Mouse (Mus musculus) liver, embryonic 16.5 days (tissue): ENCODE data around the gene Ctnna2. TPM values are rescaled to one million over a fixed set of nuclear protein-coding genes. Genes with fewer than 3 reads are reported as not detected.

ENCODE experiments used
- ATAC-seq: fragments of 200-750 bp; cut with Nextera tagmentation; 2 replicates; pipeline ENCODE4 v1.8.0; 2017; ENCODE audit warnings: low read depth, mild to moderate bottlenecking, moderate number of reproducible peaks, moderate library complexity
- H3K27ac ChIP-seq: fragments of 300-500 bp; sonication (generic); 2 replicates; pipeline ENCODE4 v1.5.1; 2014; ENCODE audit warnings: mild to moderate bottlenecking, low read length
- H3K27me3 ChIP-seq: fragments of 300-500 bp; sonication (generic); 2 replicates; pipeline ENCODE4 v1.6.1; 2014; ENCODE audit warnings: low read depth, low read length, mixed read lengths; ENCODE audit not compliant: control insufficient read depth, insufficient read depth
- H3K36me3 ChIP-seq: fragments of 300-500 bp; sonication (generic); 2 replicates; pipeline ENCODE4 v1.6.1; 2014; ENCODE audit warnings: mild to moderate bottlenecking; ENCODE audit not compliant: control insufficient read depth, insufficient read depth
- H3K4me1 ChIP-seq: fragments of 300-500 bp; sonication (generic); 2 replicates; pipeline ENCODE4 v1.6.1; 2014; ENCODE audit warnings: low read depth, low read length, mixed read lengths; ENCODE audit not compliant: control insufficient read depth
- H3K4me2 ChIP-seq: fragments of 300-500 bp; sonication (generic); 2 replicates; pipeline ENCODE4 v1.6.1; 2014; ENCODE audit warnings: low read depth, low read length, mixed read lengths
- H3K4me3 ChIP-seq: fragments of 300-500 bp; sonication (generic); 2 replicates; pipeline ENCODE4 v1.5.1; 2014; ENCODE audit warnings: low read depth, mild to moderate bottlenecking, low read length
- H3K9ac ChIP-seq: fragments of 300-500 bp; sonication (generic); 2 replicates; pipeline ENCODE4 v1.6.1; 2014; ENCODE audit warnings: low read depth, low read length
- H3K9me3 ChIP-seq: fragments of 300-500 bp; sonication (generic); replicated peaks from 2 replicates; pipeline ENCODE4 v1.6.1; 2016; ENCODE audit warnings: low read length; ENCODE audit not compliant: control insufficient read depth
- WGBS: fragments of 180-500 bp; shearing (Covaris S2); extraction: QIAGEN DNeasy Blood & Tissue Kit; methylation state at CpG from one replicate; pipeline ENCODE4 v1.1.7; 2014; ENCODE audit not compliant: insufficient replicate concordance; 5-methylcytosine and 5-hydroxymethylcytosine counted together
- polyA plus RNA-seq: library from polyadenylated mRNA; unstranded; fragments of >200 nt; fragmentation: Nextera tagmentation; extraction: Ambion mirVana; gene quantifications from 2 replicates; pipeline ENCODE4 v1.2.1, GENCODE M21; 2015

The Ctnna2 gene
- polyA plus RNA-seq, 1 experiment from 2014 or later, result 0.12 TPM

GRCm38 (mm10) chr6:77650127-77650526 is 329.4 kb downstream of the Ctnna2 start:
- WGBS, result 10% methylated on average over 6 of the region's 6 CpGs
- H3K4me2 ChIP-seq, result no peak overlapping the region
- no peak overlapping the region for H3K4me3 ChIP-seq
- no peaks in the 10 kb centered on the region for H3K36me3 ChIP-seq
- no peaks in the 10 kb centered on the region for H3K9me3 ChIP-seq
- H3K27me3 ChIP-seq, result no peaks in the 10 kb centered on the region
- no peak for ATAC-seq
- no peak overlapping the region for H3K27ac ChIP-seq
- no peak overlapping the region for H3K9ac ChIP-seq
- H3K4me1 ChIP-seq, result no peaks in the 10 kb centered on the region

- no peak for ATAC-seq
These were observed 334.9 kb downstream of the Ctnna2 start for GRCm38 (mm10) chr6:77644591-77644990.

GRCm38 (mm10) chr6:77638784-77639183 is 340.7 kb downstream of the Ctnna2 start:
- Histone ChIP-seq H3K4me3 (no peak overlapping the region), H3K9ac (no peak overlapping the region), H3K36me3 (no peaks in the 10 kb centered on the region), H3K4me1 (no peaks in the 10 kb centered on the region), H3K4me2 (no peak overlapping the region), H3K27me3 (no peaks in the 10 kb centered on the region), H3K9me3 (no peaks in the 10 kb centered on the region), H3K27ac (no peak overlapping the region)
- 60% methylated on average over 2 of the region's 2 CpGs for WGBS
- ATAC-seq, result no peak

More at GRCm38 (mm10) chr6:77644591-77644990, 334.9 kb downstream of the Ctnna2 start:
- no peaks in the 10 kb centered on the region for H3K27me3 ChIP-seq
- no peak overlapping the region for H3K4me2 ChIP-seq
- no peaks in the 10 kb centered on the region for H3K9me3 ChIP-seq
- H3K27ac ChIP-seq, result no peak overlapping the region
- no peaks in the 10 kb centered on the region for H3K36me3 ChIP-seq
- H3K9ac ChIP-seq, result no peak overlapping the region
- no peak overlapping the region for H3K4me3 ChIP-seq
- WGBS, result 62% methylated on average over 4 of the region's 4 CpGs
- no peaks in the 10 kb centered on the region for H3K4me1 ChIP-seq

GRCm38 (mm10) chr6:77633997-77634396 is 345.5 kb downstream of the Ctnna2 start:
- WGBS, result 39% methylated on average over 9 of the region's 9 CpGs
- H3K27ac ChIP-seq, result no peak overlapping the region
- ATAC-seq, result no peak
- H3K9ac ChIP-seq, result no peak overlapping the region
- H3K4me3 ChIP-seq, result no peak overlapping the region
- H3K36me3 ChIP-seq, result no peaks in the 10 kb centered on the region
- no peaks in the 10 kb centered on the region for H3K9me3 ChIP-seq
- H3K4me1 ChIP-seq, result no peaks in the 10 kb centered on the region
- H3K4me2 ChIP-seq, result no peak overlapping the region
- H3K27me3 ChIP-seq, result no peaks in the 10 kb centered on the region

GRCm38 (mm10) chr6:77628573-77629192 is 350.8 kb downstream of the Ctnna2 start:
- Histone ChIP-seq H3K4me3 (no peak overlapping the region), H3K4me2 (no peak overlapping the region), H3K27me3 (no peaks in the 10 kb centered on the region), H3K9ac (no peak overlapping the region), H3K4me1 (no peaks in the 10 kb centered on the region), H3K27ac (no peak overlapping the region), H3K36me3 (no peaks in the 10 kb centered on the region), H3K9me3 (no peaks in the 10 kb centered on the region)
- ATAC-seq, result no peak
- WGBS, result 41% methylated on average over 7 of the region's 7 CpGs

DNA sequence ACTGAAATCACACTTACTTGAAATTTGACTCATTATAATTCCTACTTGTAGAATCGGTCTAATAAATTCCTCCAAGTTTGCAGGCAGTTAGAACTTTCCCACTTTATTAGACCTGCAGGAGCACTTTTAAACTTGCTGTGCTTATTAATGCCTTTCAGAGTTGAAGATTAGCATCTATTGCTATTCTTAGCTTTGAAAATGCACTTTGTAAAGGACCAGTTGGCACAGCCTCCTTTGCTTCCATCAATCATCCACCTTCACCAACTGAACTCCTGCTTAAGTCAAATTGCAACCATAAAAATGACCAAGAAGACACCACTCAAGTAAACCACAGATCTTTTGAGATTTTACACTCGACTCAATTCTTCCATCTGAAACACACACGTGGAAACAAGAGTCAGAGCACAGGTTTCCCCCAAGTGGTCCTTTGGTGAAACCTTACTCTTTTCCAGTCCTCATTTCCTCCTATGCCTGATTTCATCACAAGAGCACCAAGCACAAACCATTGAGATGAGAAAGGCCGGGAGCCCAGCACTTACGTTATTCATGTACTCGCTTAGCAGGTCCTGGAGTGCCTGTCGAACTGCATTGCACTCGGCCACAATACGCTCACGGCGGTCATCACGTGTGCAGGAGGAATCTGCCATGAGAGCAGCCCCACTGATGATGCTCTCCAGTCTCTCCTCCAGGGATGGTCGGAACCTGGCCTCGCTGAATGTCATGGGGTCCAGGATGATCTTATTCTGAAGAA is 374.7 kb downstream of the Ctnna2 start:
- H3K4me3 ChIP-seq, result no peak overlapping the region
- no peaks in the 10 kb centered on the region for H3K27me3 ChIP-seq
- H3K4me1 ChIP-seq, result no peaks in the 10 kb centered on the region
- no peak for ATAC-seq
- H3K9ac ChIP-seq, result no peak overlapping the region
- WGBS, result 73% methylated on average over 14 of the region's 14 CpGs
- no peaks in the 10 kb centered on the region for H3K9me3 ChIP-seq
- no peaks in the 10 kb centered on the region for H3K36me3 ChIP-seq
- H3K27ac ChIP-seq, result no peak overlapping the region
- H3K4me2 ChIP-seq, result no peak overlapping the region

DNA sequence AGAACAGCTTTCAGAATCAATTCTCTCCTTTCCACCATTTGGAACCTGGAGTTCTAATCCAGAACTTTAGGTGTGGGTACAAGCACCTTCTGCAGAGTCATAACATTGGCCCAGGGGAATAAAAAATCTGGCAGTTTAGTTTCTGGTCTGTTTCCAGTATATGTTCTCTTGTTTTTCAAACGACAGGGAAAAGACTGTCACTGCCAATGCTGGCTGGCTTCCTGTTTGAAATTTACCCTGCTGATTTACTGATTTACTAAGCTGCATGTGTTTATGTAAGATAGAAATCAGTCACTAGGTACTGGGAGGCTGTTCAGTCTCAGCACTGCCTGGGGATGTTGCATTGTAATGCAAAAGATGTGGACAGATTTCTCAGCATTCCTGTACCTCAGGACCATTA is 375.6 kb downstream of the Ctnna2 start:
- Histone ChIP-seq H3K4me2 (no peak overlapping the region), H3K27ac (no peak overlapping the region), H3K9ac (no peak overlapping the region), H3K4me1 (no peaks in the 10 kb centered on the region), H3K36me3 (no peaks in the 10 kb centered on the region), H3K9me3 (no peaks in the 10 kb centered on the region), H3K27me3 (no peaks in the 10 kb centered on the region), H3K4me3 (no peak overlapping the region)
- WGBS, result 13% methylated on average over 1 of the region's 1 CpGs
- no peak for ATAC-seq

DNA sequence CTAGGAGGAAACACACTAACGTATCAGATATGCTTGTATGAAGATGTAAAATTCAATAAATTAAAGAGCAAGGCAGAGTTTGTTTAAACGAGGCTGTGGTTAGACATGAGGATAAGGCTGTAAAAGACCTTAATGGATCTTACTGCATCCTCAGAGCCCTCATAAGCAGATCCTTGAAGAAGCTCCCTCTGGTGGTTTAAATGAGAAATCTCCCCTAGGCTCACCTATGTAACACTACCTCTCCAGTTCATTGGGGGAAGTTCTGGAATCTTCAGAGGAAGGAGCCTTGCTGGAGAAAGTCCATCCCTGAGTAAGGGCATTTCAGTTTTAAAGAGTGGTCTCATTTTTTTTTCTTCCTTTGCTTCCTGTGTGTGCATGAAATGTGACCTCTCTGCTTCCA is 380.3 kb downstream of the Ctnna2 start:
- no peaks in the 10 kb centered on the region for H3K36me3 ChIP-seq
- H3K4me1 ChIP-seq, result no peaks in the 10 kb centered on the region
- H3K9ac ChIP-seq, result no peak overlapping the region
- no peak for ATAC-seq
- no peaks in the 10 kb centered on the region for H3K27me3 ChIP-seq
- H3K27ac ChIP-seq, result no peak overlapping the region
- no peaks in the 10 kb centered on the region for H3K9me3 ChIP-seq
- H3K4me3 ChIP-seq, result no peak overlapping the region
- H3K4me2 ChIP-seq, result no peak overlapping the region
- WGBS, result 32% methylated on average over 2 of the region's 2 CpGs

DNA sequence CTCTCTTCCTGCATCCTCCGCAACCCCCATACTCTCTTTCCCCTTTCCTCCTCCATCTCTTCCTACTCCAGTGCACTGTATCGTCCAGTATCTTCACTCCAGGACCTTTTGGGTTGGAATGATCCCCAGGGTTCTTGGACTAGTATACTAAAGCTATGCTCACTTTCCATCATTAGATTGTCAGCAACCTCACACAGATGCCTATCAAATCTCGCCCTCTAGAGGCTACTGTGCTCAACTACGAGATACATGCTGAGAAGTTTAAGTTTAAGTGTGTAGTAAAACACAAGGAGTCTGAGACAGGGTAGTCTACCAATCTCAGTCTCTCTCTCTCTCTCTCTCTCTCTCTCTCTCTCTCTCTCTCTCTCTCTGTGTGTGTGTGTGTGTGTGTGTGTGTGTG is 396.9 kb downstream of the Ctnna2 start:
- Histone ChIP-seq H3K27ac (no peak overlapping the region), H3K9me3 (no peaks in the 10 kb centered on the region), H3K27me3 (no peaks in the 10 kb centered on the region), H3K4me1 (no peaks in the 10 kb centered on the region), H3K36me3 (no peaks in the 10 kb centered on the region), H3K9ac (no peak overlapping the region), H3K4me3 (no peak overlapping the region), H3K4me2 (no peak overlapping the region)
- no peak for ATAC-seq
- WGBS, result 29% methylated on average over 4 of the region's 4 CpGs
